Mouse (Mus musculus) embryonic fibroblast, embryonic 13.5 days (primary cell): ENCODE results near the gene Fbxw11.

Experiments
- CTCF ChIP-seq: IDR thresholded peaks from 2 replicates; pipeline ENCODE4 v1.5.1; 2011; ENCODE audit warnings: mild to moderate bottlenecking, control low read depth, low read length, moderate library complexity, borderline replicate concordance; ENCODE audit not compliant: insufficient read depth
- POLR2A ChIP-seq: IDR thresholded peaks from 2 replicates; pipeline ENCODE4 v1.6.1; 2011; ENCODE audit warnings: low read depth, mild to moderate bottlenecking, control low read depth, low read length, moderate library complexity

- TF ChIP-seq CTCF (no peak), POLR2A (no peak)
Measured at GRCm38 (mm10) chr11:32640617-32641016, 1.9 kb upstream of the Fbxw11 start.
